Mouse (Mus musculus): ENCODE data around the gene P2ry12. TPM values are rescaled to one million over a fixed set of nuclear protein-coding genes. Genes with fewer than 3 reads are reported as not detected.

P2ry12 gene
- total RNA-seq, 4 experiments from 2014 or later = 1.2 to 5.1 (median 4.4) TPM

GRCm38 (mm10) chr3:59234878-59235277 lies 27.8 kb downstream of the P2ry12 start:
- DNase-seq (ENCODE audit: low spot score) = no peak

DNA sequence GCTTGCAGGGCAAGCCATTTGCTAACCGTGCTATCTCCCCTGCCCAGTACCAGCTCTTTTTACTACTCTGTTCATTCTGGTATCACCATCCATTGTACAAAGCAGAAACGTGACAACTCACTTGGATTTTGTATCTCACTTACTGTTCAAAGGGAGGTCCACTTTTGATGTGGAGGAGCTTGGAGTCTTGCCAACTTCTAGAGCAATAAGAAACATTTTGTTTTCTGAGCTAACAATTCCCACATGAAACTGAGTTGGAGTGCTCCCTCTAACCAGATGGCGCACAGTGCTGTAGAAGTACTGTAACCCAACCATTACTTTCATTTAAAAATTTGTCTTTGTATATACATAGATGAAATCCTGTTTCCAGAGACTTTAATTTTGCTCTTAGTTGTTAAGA lies 31.8 kb downstream of the P2ry12 start:
- DNase-seq (ENCODE audit: low spot score) = no peak

DNA sequence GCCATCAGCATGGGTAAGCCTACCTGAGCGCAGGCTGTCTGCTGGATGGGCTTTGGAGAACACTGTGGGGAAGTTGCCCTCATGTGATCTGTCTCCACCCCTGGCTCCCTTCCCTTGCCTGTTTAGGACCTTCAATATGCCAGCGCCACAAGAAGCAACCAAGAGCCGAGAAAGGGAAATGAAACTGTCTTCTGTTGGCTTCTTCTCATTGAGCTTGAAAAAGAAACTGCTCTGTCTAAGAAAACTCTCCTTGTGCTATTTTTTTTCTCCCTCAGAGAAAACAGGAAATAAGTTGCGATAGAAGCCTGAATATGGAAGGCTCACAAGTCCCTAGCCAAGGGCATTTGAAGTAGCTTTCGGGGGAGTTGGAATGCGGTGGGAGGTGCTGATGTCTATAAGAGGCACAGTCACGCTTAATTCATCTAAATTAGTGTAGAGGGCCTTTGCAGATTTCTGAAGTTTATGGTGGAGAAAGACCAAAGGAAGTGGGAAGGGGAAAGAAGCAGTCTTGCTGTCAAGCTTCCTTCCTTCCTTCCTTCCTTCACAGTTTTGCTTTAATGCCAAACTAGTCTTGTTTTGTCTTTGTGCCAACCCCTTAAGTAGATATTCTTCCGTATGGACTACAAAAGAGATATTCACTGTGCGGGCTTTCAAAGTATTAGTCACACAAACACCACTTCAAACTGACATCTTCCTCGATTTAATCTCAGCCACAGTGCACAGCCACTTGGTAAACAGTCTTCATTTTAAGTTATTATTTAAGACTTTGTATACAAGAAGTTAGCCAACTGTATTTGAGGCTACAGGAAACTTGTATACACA lies 33.7 kb downstream of the P2ry12 start:
- peak; percentile 69 for DNase-seq (ENCODE audit: low spot score)

DNA sequence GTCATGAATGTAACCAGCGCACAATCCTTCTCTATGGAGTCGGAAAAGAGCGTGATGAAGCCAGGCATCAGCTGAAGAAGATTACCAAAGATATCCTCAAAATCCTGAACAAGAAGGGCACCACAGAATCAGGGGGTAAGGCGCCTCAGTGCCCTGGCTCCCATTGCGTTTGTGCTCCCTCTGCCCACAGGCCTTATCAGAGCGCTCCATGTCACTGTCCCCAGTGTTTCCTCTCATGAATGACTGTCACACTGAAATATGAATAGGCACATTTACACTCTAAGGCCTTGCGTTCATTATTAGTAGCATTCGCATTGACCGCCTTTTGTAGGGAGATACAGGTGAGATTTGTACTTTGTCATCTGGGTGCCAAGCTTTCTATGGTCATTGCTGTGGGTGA lies 35.0 kb downstream of the P2ry12 start:
- DNase-seq (ENCODE audit: low spot score) = no peak

- no peak for DNase-seq (ENCODE audit: low spot score)
These were observed 37.3 kb downstream of the P2ry12 start for GRCm38 (mm10) chr3:59225411-59225810.

- no peak for DNase-seq (ENCODE audit: low spot score)
These were observed 40.4 kb downstream of the P2ry12 start for GRCm38 (mm10) chr3:59222303-59222702.

DNA sequence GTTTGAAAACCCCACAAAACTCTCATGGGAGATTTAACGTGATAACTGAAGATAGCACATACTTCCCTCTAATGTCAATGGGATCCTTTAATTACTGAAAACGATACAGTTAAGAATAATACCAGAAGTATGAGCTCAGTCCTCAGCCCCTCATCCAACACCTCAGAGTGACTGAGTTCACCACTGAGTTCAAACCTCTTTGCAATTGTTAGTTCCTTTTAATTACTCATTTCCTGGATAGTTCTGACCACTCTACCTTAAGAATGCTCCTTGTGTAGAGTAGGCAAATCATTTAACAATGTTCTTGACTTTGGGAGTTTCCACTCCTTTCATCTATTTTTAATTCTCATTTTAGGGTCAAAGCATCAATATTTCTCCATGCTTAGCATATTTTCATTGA lies 43.3 kb downstream of the P2ry12 start:
- DNase-seq (ENCODE audit: low spot score) = no peak

DNA sequence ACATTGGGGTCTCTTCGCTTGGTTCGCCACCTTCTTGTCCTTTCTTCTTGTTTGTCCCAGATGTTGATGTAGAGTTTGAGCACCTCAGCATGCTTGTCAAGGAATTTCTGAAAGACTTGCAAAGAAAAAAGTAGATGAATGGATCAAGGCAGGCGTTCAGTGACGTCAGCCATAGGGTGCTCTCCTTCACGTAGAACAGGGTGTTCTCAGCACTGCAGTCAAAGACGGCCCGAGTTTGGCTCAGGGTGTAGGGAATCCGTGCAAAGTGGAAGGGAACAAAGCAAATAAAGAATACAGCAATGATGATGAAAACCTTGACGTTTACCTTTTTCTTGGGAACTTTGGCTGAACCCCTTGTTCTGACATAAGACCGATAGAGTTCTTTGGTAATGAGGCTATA lies 45.5 kb downstream of the P2ry12 start:
- no peak for DNase-seq (ENCODE audit: low spot score)

DNA sequence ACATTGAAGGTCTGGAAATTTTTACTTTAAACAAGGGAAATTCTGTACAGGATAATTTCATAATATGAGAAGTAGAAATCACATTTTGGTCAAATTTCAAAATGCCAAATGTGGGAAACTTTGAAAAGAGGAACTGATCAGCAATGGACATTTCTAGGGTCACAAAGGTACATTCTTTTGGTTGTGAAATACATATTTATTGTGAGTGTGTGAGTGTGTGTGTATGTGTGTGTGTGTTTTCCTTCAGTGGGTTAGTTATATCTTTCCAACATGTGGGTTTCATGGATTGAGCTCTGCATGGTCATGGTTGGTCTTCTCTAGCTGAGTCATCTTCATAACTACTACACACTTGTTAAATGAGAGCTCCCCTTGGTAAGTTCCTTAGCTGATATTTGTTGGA lies 50.3 kb downstream of the P2ry12 start:
- no peak for DNase-seq (ENCODE audit: low spot score)

DNA sequence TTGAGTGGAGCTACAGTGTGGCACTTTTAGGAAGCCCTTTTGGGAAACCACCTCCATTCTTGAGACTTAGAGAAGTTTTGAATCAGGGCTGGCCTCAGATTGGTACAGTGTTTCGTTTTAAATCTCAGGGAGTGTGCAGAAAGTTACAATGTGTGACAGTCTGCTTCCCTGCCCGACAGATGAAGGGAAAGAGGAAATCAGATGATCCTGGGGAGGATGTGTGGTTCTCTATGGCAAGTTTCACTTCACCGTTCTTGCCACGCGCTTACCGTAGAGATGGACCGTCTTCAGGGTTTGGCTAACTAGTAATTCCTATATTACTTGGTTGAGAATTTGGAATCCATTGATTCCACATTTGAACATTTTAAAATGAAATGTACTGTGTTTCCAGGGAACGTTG lies 50.9 kb downstream of the P2ry12 start:
- DNase-seq (ENCODE audit: low spot score) = peak; percentile 24

GRCm38 (mm10) chr3:59210727-59211126 lies 51.9 kb downstream of the P2ry12 start, which contains the start of gene P2ry13:
P2ry13 (minus strand) TSS chr3:59210882.
- no peak for DNase-seq (ENCODE audit: low spot score)

GRCm38 (mm10) chr3:59210089-59210488 lies 52.6 kb downstream of the P2ry12 start:
- no peak for DNase-seq (ENCODE audit: low spot score)

- peak; percentile 75 for DNase-seq (ENCODE audit: low spot score)
These were observed 53.8 kb downstream of the P2ry12 start for GRCm38 (mm10) chr3:59208650-59209548.

DNA sequence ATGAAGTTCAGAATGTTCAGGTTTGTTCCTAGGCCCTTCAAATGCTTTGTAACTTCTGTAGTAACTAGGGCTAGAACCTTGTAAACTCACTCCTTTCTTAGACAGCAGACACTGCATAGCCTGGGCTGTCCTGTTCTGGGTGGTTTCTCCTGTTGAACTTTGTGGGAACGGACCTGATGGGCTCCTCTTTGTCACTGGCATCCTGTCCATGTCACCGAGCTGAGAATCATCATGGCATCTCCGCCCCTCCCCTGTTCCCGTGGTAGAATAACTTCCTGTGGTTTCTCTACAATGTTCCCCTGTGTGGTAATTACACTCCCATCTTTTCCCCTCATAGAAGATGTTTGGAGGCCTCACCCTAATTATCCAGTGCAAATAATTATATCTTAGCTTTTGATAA lies 56.7 kb downstream of the P2ry12 start:
- no peak for DNase-seq (ENCODE audit: low spot score)

GRCm38 (mm10) chr3:59204719-59205503 lies 57.8 kb downstream of the P2ry12 start:
- peak; percentile 24 for DNase-seq (ENCODE audit: low spot score)

DNA sequence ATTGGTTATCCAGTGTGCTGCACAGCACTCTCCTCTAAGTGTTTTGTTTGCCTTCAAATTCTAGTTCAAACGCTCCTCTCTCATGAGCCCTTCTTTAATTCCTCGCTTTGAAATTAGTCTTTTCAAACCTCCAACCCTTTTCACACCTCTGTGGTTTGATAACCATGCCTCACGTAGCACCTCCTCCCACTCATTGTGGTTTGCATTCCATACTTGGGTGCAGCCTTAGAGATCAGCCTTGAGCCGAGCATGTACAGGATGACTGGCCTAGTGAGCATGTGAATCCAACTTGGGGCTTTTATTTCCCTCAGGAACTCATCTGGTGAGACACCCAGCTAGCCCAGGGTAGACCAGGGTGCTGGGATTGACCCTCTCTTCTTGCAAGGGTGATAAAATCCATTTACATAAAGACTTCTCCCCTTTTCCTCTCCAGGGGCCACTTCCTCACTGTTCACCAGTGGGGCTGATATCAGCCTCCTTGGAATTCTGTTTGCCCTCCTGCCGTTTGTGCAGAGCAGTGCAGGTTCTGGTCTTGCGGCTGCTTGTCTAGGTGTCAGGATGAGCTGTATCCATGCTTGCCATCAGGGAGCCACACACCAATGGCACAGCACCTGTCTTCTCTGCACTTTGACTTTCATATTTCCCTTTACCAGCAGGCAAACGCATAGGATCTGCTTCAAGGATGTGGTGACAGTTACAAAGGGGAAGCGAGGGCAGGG lies 58.7 kb downstream of the P2ry12 start:
- no peak for DNase-seq (ENCODE audit: low spot score)

GRCm38 (mm10) chr3:59197329-59197948 lies 65.2 kb downstream of the P2ry12 start:
- no peak for DNase-seq (ENCODE audit: low spot score)

DNA sequence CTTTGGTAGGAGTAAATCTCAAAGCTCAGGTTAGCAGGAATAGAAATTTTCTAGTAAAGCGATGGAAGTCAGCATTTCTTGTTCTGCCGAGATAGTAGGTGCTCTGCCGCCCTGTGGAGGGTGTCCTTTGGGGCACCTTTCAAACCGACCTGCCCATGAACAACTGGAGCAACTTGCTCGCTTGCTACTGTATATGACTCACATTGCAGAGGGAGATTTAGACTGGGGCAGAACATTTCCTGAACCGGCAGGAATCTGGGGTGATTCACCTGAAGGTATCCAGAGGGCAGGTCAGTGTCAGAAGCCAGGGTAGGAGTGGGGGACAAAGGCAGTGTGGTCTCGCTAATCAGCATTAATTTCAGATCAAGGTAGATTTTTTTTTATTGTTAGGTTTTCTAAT lies 67.7 kb downstream of the P2ry12 start, which contains the start of gene Gpr87:
TSS of gene Gpr87 (minus strand) at position 167 of the 400 bp plus-strand sequence.
- no peak for DNase-seq (ENCODE audit: low spot score)

DNA sequence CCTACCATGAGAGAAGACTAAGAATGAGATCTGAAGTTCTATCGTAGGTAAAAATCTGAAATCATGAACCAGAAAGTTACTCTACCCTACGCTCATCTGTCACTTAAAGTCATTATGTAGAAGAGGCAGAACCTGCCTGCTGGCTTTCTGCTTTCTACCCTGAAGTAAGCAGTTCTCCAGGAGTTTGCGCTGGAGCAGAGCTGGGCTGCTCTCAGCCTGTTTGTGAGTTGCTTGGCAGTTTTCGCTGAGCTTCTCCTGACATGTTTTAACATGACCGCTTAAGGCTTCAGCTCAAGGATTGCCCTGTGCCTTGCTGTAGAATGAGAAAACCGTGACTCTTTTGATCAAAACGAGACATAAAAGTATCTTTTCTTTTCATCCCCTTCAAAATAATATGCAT lies 68.6 kb downstream of the P2ry12 start:
- DNase-seq (ENCODE audit: low spot score) = no peak

DNA sequence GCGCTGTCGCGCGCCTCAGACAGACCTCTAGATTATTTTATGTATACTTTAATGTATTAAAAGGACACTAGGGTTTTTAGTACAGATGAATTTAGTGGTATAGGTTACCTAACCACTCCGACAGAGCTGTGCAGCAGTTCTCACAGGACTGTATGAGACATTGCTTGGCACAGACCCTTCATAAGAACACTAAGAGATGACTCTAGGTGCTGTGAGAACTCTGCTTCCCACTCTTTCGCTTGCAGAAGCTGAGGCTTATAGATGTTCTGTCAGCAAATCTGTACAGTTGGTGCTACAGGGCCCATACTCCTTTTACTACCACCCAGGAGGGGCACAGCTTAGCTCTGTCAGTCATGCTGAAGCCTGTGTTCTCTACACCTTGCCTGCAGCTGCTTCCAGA lies 71.0 kb downstream of the P2ry12 start:
- no peak for DNase-seq (ENCODE audit: low spot score)

- DNase-seq (ENCODE audit: low spot score) = no peak
These were observed 75.3 kb downstream of the P2ry12 start for GRCm38 (mm10) chr3:59187336-59187735.

All from heart, adult 8-10 months (tissue).